In genomic region chr9:34920116-34920515, GRCm38 (mm10) we compare ENCODE assay signal across 15 mouse cellular contexts.
"Had no signal": no experiment of that assay in that cellular context is flagged by ENCODE, and none has a peak within 500 bp of the region (broad histone marks: within the 10 kb centered on the region; RNA-seq: fewer than 3 reads in every experiment).

No protein-coding gene starts in this region.

- H3K4me3 ChIP-seq: kidney, embryonic 15.5 days; limb, embryonic 15.5 days; liver, embryonic 12.5 days; midbrain, embryonic 10.5 days; neural tube, embryonic 13.5 days; stomach, embryonic 15.5 days had no signal

- H3K4me1 ChIP-seq: kidney, embryonic 15.5 days; liver, embryonic 12.5 days; stomach, embryonic 15.5 days had no signal

- H3K27ac ChIP-seq: kidney, embryonic 15.5 days; limb, embryonic 15.5 days; liver, embryonic 12.5 days; midbrain, embryonic 10.5 days; neural tube, embryonic 13.5 days; stomach, embryonic 15.5 days had no signal

- ATAC-seq: intestine, embryonic 16.5 days; liver, embryonic 12.5 days had no signal

- DNase-seq: kidney, adult 2 months; kidney, postnatal 14 days; layer of hippocampus, postnatal 36 days; lung, embryonic 14.5 days; lung, postnatal 10 days; lung, postnatal 4 days; midbrain, embryonic 14.5 days; thymus, postnatal 14 days had no signal
